Mouse (Mus musculus): ENCODE measurements at regions not wholly inside any gene's neighbourhood (a gene's known extent, or its start where the extent isn't known, plus 50 kb on each side); places are given as distances from the start of the nearest gene placed in this dataset.
A peak's percentile ranks its signal among the peaks of the same experiment; 100 is the strongest.

- no peak for DNase-seq (ENCODE audit: low read depth)
Measured at GRCm38 (mm10) chr3:60412206-60412605, 60.4 kb upstream of the Mbnl1 start.

GRCm38 (mm10) chr3:60413749-60414148 is 58.9 kb upstream of the Mbnl1 start:
- peak; percentile 85 for DNase-seq (ENCODE audit: low read depth)

- no peak for DNase-seq (ENCODE audit: low read depth)
Measured at GRCm38 (mm10) chr3:60417001-60417400, 55.6 kb upstream of the Mbnl1 start.

GRCm38 (mm10) chr3:60418652-60419051 is 54.0 kb upstream of the Mbnl1 start:
- no peak for DNase-seq (ENCODE audit: low read depth)

GRCm38 (mm10) chr3:60419216-60419615 is 53.4 kb upstream of the Mbnl1 start:
- DNase-seq (ENCODE audit: low read depth): no peak

Data from induced T-regulatory cell, adult 2 months (primary cell).